Mouse (Mus musculus): ENCODE measurements around the gene Ifit1bl1. TPM values are rescaled to one million over a fixed set of nuclear protein-coding genes. Genes with fewer than 3 reads are reported as not detected.

Gene Ifit1bl1
- polyA plus RNA-seq (2015; fragmentation: Nextera tagmentation; extraction: Ambion mirVana), result 0.28 and 0.63 TPM in 2 replicates

GRCm38 (mm10) chr19:34601888-34602287 lies at the start of gene Ifit1bl1:
Ifit1bl1 (minus strand) TSS chr19:34601956.

GRCm38 (mm10) chr19:34640623-34641022 lies 38.9 kb upstream of the Ifit1bl1 start, which contains the start of the genes Ifit1bl2 and Ifit1:
Ifit1bl2 (minus strand) TSS chr19:34640743.
Ifit1 (plus strand) TSS chr19:34640871.

GRCm38 (mm10) chr19:34607237-34608051 lies 5.7 kb upstream of the Ifit1bl1 start, which contains the start of gene Ifit3b:
Ifit3b (plus strand) TSS chr19:34607970.

GRCm38 (mm10) chr19:34583126-34583766 lies 18.5 kb downstream of the Ifit1bl1 start, which contains the start of gene Ifit3:
Ifit3 (plus strand) TSS chr19:34583531.

GRCm38 (mm10) chr19:34550534-34551223 lies 51.1 kb downstream of the Ifit1bl1 start, which contains the start of gene Ifit2:
Ifit2 (plus strand) TSS chr19:34550694.

Other genes with a start within 250 kb of the Ifit1bl1 start
- 0.84 and 0.89 TPM in 2 replicates for gene Ch25h, start 126.8 kb downstream of the Ifit1bl1 start, polyA plus RNA-seq (2015; fragmentation: Nextera tagmentation; extraction: Ambion mirVana)
- 25.0 and 32.4 TPM in 2 replicates for gene Lipa, start 74.5 kb downstream of the Ifit1bl1 start, polyA plus RNA-seq (2015; fragmentation: Nextera tagmentation; extraction: Ambion mirVana)
- gene Ifit2, start 51.3 kb downstream of the Ifit1bl1 start, polyA plus RNA-seq (2015; fragmentation: Nextera tagmentation; extraction: Ambion mirVana), result 4.3 and 5.3 TPM in 2 replicates
- gene Ifit3, start 18.4 kb downstream of the Ifit1bl1 start, polyA plus RNA-seq (2015; fragmentation: Nextera tagmentation; extraction: Ambion mirVana), result 3.5 and 8.3 TPM in 2 replicates
- 1.3 and 1.8 TPM in 2 replicates for gene Ifit3b, start 6.0 kb upstream of the Ifit1bl1 start, polyA plus RNA-seq (2015; fragmentation: Nextera tagmentation; extraction: Ambion mirVana)
- gene Ifit1bl2, start 38.8 kb upstream of the Ifit1bl1 start, polyA plus RNA-seq (2015; fragmentation: Nextera tagmentation; extraction: Ambion mirVana), result 0.37 and 0.92 TPM in 2 replicates
- 6.1 and 8.6 TPM in 2 replicates for gene Ifit1, start 38.9 kb upstream of the Ifit1bl1 start, polyA plus RNA-seq (2015; fragmentation: Nextera tagmentation; extraction: Ambion mirVana)
- gene Slc16a12, start 145.3 kb upstream of the Ifit1bl1 start, polyA plus RNA-seq (2015; fragmentation: Nextera tagmentation; extraction: Ambion mirVana), result 0.02 and 0.18 TPM in 2 replicates